Mouse (Mus musculus): ENCODE results near the gene Lztr1.
"Not testable (repeated sequence)": the region's sequence is repeated elsewhere in the genome, so short reads cannot be mapped to it uniquely, and the experiment has no call there.

Lztr1 gene

DNA sequence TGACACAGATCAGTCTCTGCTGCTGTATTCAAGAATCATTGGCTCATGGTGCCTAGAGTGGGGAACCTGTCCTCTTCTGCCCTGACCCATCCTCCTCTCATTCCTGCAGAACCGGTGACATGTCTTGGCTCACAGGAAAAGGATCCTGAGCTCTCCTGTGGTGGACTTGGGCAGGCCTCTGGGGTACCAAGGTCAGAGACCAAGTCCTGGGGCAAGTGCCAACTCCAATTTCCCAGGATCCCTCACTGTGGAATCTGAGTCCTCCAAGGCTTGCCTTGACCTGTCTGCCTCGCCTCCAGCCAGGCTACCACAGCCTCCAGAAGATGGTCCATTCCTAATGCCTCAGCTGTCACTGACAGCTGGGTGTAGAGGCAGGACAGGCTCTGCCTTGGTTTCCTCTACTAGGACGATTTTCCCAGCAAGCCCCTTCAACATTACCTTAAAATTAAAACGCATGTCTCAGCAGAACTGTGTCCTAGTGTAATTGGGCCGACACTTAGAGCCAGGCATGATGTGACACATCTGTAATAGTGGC is 1.4 kb upstream of the Lztr1 start:
- no peak for DNase-seq (ENCODE audit: low spot score in 2 of 2)

DNA sequence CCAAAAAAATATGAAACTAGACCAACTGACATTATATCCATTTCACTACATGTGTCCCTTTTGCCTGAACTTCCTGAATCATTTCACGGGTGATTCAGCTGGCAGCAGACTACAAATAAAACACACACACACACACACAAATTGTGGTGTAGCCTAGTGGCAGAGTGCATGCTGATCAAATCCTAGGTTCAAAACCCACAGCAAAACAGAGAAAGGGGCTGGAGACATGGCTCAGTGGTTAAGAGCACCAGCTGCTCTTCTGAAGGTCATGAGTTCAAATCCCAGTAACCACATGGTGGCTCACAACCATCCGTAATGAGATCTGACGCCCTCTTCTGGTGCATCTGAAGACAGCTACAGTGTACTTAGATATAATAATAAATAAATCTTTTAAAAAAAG is 457 bp upstream of the Lztr1 start:
- DNase-seq (ENCODE audit: low spot score in 2 of 2), result not testable (repeated sequence)

DNA sequence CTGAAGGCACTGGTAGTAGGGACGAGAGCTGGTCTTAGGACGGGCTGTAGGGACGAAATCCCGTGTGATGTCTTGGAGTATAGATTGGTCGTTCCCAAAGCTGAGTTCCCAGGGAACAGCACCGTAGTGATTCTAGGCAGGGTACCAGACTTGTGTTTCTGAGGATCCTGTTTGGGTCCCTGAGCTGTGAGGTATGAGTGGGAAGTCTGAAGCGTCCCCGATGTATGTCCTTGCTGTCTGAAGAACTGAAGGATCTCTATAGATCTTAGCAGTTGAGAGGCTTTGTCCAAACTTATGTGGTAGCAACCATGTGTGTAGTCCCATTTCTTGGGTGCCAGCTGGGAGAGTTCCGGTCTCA is 731 bp downstream of the Lztr1 start:
- no peak for DNase-seq (ENCODE audit: low spot score in 2 of 2)

DNA sequence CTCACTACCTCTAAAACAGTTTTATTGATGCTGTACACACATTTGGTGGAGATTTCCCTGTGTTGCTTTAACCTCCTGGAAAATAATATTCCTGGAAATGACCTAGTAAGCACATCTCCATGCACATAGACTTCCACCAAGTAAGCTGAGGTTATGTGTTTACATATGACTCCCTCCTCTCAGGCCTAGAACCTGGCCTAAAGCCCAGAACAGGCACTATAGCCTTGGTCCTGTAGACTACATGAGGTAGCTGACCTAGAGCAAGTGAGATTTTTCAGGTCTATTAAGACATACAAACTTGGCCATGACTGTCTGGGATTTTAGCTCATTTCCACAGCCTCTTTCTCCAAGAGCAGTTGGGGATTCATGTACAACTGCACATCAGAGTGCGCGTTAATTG is 1.7 kb downstream of the Lztr1 start:
- DNase-seq (ENCODE audit: low spot score in 2 of 2), result no peak

DNA sequence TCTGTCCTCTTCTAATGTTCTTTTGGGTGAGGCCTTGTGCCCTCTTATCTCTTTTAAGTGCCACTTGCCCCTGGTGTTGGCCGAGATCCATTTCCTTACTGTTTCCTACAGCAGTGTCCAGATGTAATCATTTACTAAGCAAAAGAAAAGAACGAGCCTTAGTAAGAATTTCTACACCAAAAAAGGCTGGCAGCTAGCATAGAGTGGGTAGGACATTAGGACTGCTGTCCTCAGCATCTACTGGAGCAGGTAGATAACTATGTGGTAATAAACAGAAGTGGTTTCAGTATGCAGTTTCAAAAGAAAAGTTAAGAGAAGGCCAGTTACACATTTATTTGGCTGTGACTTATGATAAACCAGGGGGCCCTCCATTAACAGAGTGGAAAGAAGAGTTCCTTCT is 2.2 kb downstream of the Lztr1 start:
- no peak for DNase-seq (ENCODE audit: low spot score in 2 of 2)

DNA sequence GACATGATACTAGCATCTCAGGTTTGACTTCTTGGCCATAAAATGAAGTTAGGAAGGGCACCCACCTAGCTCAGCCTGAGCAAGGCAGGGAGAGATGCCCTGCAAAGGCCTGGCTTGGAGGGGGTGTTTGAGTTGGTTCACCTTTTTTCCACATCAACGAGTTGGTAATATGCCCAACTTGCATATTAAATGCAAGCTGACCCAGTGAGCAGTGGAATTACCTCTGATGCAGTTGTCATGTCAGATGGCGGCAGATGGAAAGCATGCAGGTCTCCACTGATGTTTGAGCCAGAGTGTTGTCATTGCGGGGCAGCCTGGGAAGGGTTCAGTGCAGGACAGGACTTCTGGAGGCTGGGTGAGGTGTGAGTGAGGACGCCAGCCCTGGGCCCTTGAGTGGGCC is 2.9 kb downstream of the Lztr1 start:
- no peak for DNase-seq (ENCODE audit: low spot score in 2 of 2)

DNA sequence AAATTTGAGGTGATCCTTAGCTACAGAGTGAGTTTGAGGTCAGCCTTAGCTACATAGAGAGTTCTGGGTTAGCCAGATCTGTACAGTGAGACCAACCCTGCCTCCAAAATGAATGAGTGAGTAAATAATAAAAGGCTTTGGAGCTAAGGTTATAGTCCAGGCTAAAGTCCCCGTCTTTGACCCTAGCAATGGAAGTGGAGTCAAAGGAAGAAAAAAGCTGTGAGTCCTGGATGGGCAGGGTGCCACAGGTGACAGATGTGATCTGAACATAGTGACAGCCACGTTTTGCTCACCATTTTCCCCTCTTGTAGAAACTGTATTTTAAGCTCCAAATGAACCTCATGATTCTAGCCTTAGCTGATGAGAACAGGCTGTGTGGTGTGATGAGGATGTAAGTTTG is 10.4 kb downstream of the Lztr1 start:
- DNase-seq (ENCODE audit: low spot score in 2 of 2), result no peak

DNA sequence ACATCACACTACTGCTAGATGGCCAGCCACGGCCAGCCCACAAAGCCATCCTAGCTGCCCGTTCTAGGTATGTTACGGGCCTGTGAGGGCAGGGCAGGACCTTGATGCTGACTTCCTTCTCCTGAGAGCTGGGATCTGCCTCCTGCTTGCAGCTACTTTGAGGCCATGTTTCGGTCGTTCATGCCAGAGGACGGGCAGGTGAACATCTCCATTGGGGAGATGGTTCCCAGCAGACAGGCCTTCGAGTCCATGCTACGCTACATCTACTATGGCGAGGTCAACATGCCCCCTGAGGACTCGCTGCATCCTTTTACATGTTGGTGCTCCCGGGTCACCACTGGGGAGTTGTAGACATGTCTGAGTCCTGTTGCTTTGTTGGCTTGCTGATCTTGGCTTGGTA is 15.7 kb downstream of the Lztr1 start:
- no peak for DNase-seq (ENCODE audit: low spot score in 2 of 2)

DNA sequence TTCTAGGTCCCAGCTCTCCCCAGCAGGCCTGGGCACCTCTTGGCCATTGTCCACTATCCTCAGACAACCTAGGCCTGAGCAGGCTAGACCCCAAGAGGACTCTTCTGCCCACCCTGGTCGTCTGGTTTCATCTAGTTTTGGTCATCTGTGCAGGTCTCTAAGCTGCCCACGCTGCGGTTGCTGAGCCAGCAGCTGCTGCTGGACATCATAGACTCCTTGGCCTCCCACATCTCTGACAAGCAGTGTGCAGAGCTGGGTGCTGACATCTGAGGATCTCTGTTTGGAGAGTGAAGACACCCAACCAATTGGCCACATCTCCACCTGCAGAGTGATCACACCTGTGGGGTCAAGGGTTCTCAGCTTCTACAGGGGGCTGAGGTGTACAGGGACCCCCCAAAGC is 17.0 kb downstream of the Lztr1 start:
- DNase-seq (ENCODE audit: low spot score in 2 of 2), result no peak

DNA sequence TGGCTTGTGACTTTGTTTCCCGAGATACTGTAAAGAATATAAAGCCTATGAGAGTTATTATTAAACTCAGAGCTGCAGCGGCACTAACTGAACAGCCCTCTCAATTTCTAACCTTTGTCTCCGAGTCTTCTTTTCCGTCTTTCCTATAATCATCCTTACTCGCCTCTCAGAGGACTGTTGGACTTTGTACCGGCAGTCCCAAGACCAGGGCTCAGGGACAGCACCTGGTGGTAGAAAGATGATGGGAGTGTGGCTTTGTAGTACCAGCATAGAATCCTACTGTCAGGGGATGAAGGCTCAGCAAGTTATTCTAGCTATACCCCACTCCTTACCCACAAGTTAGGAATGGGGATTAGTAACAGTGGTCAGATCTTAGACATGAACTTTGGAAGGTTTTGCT is 17.7 kb downstream of the Lztr1 start:
- DNase-seq (ENCODE audit: low spot score in 2 of 2), result no peak

DNA sequence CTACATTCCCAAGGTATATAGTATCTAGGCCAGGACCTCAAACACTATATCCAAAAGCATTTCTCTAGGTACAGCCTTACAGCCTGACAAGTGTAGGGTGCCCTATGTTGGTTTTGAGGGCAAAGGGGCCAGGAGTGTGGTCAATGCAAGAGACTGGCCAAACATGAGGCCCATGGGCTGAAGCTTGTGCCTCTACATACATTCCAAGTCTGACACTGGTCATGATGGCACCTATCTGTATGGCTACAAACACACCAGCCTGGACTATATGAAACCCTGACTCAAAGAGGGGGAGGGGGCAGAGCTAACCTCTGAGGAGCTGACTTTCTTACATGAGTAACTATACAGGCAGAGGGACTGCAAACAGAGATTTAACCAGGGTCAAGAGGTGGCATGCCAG is 19.1 kb downstream of the Lztr1 start:
- no peak for DNase-seq (ENCODE audit: low spot score in 2 of 2)

DNA sequence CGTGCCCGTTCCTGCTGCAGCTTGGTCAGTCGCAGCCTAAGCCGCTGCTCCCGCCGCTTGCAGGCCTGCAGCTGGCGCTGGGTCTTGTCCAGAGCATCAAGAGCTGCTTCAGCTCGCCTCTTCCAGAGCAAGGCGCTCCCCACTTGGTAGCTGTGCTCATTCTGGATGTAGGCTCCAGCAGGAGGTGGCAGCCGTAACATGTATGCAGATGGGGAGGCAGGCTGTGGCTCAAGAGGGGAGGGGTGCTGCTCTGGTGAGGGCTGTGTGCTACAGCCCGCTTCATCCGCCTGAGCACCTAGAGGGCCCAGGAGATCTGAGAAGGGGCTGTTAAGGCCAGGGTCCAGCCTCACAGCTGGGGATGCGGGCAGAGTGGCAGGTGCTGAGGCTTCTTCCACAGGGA is 19.8 kb downstream of the Lztr1 start:
- DNase-seq (ENCODE audit: low spot score in 2 of 2), result no peak

DNA sequence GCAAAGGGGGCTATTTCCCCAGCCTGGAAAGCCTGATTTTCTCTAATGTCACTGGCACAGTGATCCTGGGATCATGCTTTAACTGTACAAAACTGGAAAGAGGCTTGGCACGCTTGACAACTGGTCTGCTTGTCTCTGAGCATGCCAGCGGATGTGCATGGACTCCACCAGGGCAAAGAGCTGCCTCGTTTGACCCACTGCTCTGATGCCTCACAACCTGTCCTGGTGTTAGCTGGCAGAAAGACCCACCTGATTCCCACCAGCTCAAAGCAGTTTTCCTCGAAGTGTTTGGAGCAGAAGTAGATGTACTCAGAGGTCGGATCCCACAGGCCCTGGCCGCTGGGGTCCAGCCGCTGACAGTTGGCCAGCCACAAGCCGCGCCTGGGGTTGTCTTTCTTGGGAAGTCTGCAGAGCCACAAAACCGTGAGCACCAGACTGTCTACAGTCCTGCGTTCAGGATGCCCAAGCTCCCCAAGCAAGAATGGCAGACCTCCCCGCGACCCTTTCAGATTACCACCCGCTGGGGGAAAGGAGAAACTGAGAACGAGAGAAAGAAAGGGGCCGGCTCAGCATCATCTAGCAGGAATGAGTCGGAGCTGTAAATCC is 21.6 kb downstream of the Lztr1 start:
- DNase-seq (ENCODE audit: low spot score in 2 of 2), result no peak

DNA sequence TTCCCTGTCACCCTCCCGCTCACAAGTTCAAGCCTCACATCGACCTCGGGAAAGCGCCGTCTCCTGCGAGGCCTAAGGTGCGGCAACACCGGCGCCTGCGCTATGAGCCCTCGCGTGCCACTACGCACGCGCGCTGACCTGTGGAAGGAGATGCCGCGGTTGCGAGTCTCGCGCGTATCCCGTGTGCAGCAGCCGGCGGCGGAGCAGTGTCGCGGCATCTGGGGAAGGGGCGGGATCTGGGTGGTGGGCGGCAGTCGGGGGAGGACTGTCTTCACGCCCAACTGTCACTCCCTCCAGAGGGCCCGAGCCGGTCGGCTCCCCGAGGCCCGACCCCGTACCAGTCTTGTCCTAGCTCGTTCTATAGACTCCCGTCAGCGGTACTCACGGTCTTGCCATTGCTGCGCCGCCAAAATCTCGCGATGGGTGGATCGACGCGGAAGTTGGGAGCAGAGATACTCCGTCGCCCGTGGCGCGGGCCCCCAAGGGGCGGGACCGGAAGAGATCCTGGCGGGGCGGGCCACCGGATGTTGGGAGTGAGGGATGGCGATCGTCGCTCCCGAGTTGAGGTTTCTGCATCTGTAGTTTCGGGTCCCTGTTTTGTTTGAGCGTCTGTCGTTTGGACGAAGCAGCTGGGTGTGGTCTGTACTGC is 22.3 kb downstream of the Lztr1 start, which contains the start of gene Thap7:
TSS of gene Thap7 (minus strand) at position 497 of the 649 bp plus-strand sequence.
- DNase-seq (ENCODE audit: low spot score in 2 of 2), result peak; percentile 96 to 97

DNA sequence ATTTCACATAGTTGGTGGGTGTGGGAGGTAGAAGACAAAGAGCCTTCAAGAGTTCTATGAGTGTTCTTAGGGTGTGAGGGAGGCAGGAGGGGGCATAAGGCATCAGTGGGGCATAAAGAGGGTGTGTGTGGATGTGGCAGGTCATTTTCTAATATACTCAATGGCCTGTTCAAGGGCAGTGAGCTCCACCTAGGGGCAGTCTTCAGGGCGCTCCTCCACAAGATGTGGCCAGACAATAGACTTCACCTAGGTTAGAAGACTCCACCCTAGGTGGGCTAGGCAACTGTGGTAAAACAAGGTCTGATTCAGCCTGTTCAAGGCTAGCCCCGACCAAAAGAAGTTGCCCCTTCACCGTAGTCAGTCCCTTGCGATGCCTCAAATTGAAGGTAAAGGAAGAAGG is 23.8 kb downstream of the Lztr1 start:
- no peak for DNase-seq (ENCODE audit: low spot score in 2 of 2)

DNA sequence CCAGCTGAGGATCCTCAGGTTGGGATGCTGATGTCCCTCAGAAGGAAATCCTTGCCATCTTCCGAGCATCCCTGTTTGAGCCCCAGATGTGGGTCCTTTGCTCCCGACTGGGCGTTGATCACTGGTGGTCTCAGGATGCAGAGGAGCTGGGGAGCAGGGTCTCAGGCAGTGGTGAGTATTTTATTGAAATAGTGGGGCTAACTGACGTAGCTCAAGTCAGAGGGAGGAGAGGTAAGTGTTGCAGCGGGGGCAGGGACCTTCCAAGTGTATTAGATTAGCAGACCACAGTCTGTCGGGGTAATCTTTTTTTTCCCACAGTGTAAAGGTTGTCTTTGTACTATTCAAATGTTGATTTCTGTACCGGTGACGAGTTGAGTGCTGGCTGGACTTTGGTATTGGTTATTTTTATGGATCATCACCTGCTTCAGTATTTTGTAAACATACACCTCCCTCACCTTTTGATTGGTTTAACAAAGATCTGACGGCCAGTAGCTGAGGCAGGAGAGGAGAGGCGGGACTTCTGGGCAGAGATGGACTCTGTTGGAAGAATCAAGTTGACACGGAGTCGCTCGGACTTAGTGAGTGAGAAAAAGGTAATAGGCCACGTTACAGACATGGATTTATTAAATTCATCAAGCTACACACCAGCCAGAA is 24.3 kb downstream of the Lztr1 start:
- no peak for DNase-seq (ENCODE audit: low spot score in 2 of 2)

DNA sequence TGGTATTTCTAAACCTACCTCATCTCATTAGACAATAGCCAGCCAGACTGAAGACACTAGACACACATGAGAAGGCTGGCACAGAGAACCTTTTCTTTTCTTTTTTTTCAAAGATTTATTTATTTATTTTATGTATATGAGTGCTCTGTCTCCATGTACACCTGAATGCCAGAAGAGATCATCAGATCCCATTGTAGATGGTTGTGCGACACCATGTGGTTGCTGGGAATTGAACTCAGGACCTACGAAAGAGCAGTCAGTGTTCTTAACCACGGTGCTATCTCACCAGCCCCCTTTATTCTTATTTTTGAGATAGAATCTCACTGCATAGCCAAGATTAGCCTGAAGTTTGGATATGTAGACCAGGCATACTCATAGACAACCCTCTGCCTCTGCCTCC is 28.1 kb downstream of the Lztr1 start:
- DNase-seq (ENCODE audit: low spot score in 2 of 2), result no peak

DNA sequence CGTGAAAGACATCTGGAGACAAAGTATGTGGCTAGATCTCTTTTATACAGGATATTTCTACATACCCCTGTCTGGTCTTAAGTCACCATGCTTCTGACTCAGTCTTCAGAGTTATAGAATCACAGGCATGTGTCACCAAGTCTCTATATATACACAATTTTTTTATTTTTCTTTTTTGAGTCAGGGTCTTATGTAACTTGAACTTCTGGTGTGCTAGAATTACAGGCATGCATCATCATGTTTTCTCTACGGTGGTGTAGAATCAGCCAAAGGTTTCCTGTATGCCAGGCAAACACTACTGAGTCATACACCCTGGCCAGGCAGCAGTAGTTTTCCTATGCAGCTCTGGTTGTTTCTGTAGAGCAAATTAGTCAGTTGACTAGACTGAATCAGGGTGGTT is 34.1 kb downstream of the Lztr1 start:
- no peak for DNase-seq (ENCODE audit: low spot score in 2 of 2)

DNA sequence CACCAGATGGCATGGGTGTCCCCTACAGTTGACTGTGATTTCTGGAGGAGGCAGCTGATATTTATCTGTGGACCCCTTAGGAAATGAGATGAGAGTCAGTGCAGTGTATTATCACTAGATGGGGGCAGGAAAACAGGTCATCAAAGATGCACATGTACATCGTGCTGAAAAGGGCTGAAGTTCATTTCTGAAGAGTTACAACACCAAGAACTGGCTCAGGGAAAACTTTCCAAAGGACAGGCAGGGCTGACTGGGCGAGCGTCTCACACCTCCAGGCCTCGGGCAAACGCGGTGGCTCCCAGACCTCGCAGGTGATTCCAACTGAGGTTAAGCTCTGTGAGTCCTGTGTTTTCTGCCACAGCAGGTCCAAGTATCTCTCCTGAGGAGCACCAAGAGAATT is 44.3 kb downstream of the Lztr1 start:
- DNase-seq (ENCODE audit: low spot score in 2 of 2), result no peak

DNA sequence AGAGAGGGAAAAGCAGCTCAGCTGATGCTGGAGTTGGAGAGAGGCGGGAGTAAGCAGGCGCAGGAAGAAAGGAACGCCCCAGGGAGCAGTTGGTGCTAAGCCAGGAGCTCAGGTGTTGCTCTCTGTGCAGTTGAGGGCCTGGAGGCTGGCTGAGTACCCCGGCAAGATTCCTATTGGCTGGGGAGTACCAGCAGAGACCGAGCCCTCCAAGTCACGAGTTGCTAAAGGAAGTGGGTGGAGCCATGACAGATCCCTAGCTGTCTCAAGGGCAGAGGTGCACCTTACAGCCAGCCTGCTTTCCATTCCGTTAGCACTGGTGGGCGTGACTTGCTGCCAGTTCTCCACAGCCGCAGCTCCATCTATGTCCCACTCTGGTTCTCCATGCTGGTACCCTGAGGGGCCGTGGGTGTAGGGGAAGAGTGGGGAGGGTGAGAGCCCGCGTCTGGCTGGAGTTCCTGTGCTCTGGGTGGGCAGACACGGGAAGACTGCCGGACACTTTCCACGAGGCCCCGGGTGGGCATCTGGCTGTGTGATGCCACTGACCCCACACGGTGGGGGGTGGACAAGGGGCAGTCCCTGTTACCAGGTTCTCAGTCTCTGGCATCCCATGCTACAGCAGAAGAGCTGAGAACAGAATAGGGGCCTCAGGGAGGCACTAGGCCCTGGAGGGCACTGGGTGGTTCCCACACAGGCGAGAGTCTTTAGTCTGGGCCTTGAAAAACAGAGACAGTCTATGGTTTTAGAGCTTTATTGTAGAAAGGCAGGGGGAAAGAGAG is 45.6 kb downstream of the Lztr1 start:
- DNase-seq (ENCODE audit: low spot score in 2 of 2), result no peak

DNA sequence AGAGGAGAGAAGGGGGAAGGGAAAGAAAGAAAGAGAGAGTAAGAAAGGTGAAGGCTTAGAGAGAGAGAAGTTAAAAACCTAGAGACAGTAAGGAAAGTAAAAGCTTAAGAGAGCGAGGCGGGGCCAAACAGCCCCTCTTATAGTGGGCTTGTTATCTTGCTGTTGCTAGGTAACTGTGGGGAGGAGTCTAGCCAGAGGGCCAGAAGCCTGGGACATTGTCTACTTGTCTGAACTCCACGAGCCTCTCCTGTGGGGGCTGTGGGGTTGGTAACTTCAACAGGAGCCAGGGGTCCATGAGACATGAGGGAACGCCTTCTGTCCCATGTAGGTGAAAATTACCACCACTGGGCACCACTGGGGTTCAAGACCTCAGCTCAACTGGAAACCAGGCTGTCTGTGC is 46.2 kb downstream of the Lztr1 start:
- DNase-seq (ENCODE audit: low spot score in 2 of 2), result not testable (repeated sequence)

DNA sequence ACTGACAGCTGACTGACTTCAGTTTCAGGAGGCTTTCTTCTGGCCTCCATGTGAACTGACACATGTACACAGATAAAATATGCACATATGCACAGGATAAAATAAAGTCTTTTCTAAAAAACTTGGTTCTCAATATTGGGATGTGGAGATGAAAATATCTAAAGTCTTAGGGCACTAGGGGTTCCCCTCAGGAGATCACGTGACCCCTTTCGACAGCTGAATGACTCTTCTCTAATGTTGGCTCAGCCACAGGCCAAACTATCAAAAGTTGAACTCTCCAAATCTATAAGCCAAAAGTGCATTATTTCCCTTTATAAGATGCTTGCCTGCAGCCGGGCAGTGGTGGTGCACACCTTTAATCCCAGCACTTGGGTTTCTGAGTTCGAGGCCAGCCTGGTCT is 47.7 kb downstream of the Lztr1 start:
- no peak for DNase-seq (ENCODE audit: low spot score in 2 of 2)

DNA sequence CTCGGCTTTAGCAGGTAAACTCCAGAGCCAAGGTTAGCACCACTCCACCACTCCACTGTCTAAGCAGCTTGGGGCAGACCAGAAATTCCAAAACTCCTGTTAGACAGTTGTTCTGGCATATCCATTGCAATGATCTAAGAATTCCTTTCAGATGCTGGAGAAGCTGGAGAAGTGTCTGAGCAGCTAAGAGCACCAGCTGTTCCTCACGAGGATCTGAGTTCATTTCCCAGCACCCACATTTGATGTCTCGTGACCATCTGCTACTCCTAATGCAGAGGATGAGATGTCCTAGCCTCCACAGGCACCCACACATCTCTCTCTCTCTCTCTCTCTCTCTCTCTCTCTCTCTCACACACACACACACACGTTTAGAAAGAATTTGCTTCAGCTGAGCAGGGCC is 48.4 kb downstream of the Lztr1 start:
- no peak for DNase-seq (ENCODE audit: low spot score in 2 of 2)

Measured in urinary bladder, postnatal 4 days (tissue).